Mouse (Mus musculus) activated CD4-positive, CD25-positive, alpha-beta regulatory T cell, adult 4 months (primary cell): ENCODE measurements around the gene 4930469K13Rik. TPM values are rescaled to one million over a fixed set of nuclear protein-coding genes. Genes with fewer than 3 reads are reported as not detected.

Experiments used
- ATAC-seq: one replicate; pipeline ENCODE4 v1.8.0; 2017
- polyA plus RNA-seq, 2 experiments: library from polyadenylated mRNA; unstranded; fragments of 100-300 nt; shearing (Covaris generic); gene quantifications; one replicate each; pipeline ENCODE4 v1.2.1; 2017

Gene 4930469K13Rik
- polyA plus RNA-seq, 2 experiments from 2014 or later = 4.4 to 9.0 TPM

GRCm38 (mm10) chr11:34035909-34036658 is 62.3 kb downstream of the 4930469K13Rik start:
- ATAC-seq = peak; percentile 93

- ATAC-seq = no peak
Measured at GRCm38 (mm10) chr11:34034794-34035193, 63.6 kb downstream of the 4930469K13Rik start.

- ATAC-seq = peak; percentile 18
Measured at GRCm38 (mm10) chr11:34034008-34034505, 64.3 kb downstream of the 4930469K13Rik start.

GRCm38 (mm10) chr11:34031015-34031805 is 67.1 kb downstream of the 4930469K13Rik start:
- ATAC-seq = peak; percentile 65

- ATAC-seq = no peak
Measured at GRCm38 (mm10) chr11:34029658-34030057, 68.7 kb downstream of the 4930469K13Rik start.

GRCm38 (mm10) chr11:34025091-34025490 is 73.3 kb downstream of the 4930469K13Rik start:
- ATAC-seq = no peak

GRCm38 (mm10) chr11:34012007-34012652 is 86.2 kb downstream of the 4930469K13Rik start:
- ATAC-seq = no peak

GRCm38 (mm10) chr11:34010859-34011172 is 87.5 kb downstream of the 4930469K13Rik start:
- ATAC-seq = peak; percentile 70

GRCm38 (mm10) chr11:34010133-34010858 is 88.1 kb downstream of the 4930469K13Rik start:
- peak; percentile 60 for ATAC-seq

GRCm38 (mm10) chr11:34009316-34010087 is 88.9 kb downstream of the 4930469K13Rik start:
- ATAC-seq = peak; percentile 8

- peak; percentile 43 for ATAC-seq
Measured at GRCm38 (mm10) chr11:34008702-34009101, 89.7 kb downstream of the 4930469K13Rik start.

GRCm38 (mm10) chr11:34008214-34008613 is 90.1 kb downstream of the 4930469K13Rik start:
- ATAC-seq = no peak

GRCm38 (mm10) chr11:34007616-34008015 is 90.7 kb downstream of the 4930469K13Rik start:
- no peak for ATAC-seq

GRCm38 (mm10) chr11:34002593-34002965 is 95.8 kb downstream of the 4930469K13Rik start:
- no peak for ATAC-seq

GRCm38 (mm10) chr11:34001938-34002592 is 96.3 kb downstream of the 4930469K13Rik start:
- peak; percentile 49 for ATAC-seq

GRCm38 (mm10) chr11:34000416-34000815 is 97.9 kb downstream of the 4930469K13Rik start:
- no peak for ATAC-seq

- ATAC-seq = no peak
Measured at GRCm38 (mm10) chr11:33998244-33998643, 100.1 kb downstream of the 4930469K13Rik start.

- ATAC-seq = no peak
Measured at GRCm38 (mm10) chr11:33993496-33993895, 104.9 kb downstream of the 4930469K13Rik start.

GRCm38 (mm10) chr11:33992938-33993337 is 105.4 kb downstream of the 4930469K13Rik start, which contains the start of gene Kcnip1:
Gene Kcnip1 (minus strand): TSS chr11:33993152.
- no peak for ATAC-seq

GRCm38 (mm10) chr11:33990002-33990401 is 108.4 kb downstream of the 4930469K13Rik start:
- ATAC-seq = no peak

GRCm38 (mm10) chr11:33986525-33986924 is 111.8 kb downstream of the 4930469K13Rik start:
- no peak for ATAC-seq
